Mouse (Mus musculus) left cerebral cortex, adult 2 months (tissue): ENCODE measurements around the gene Iqcb1. TPM values are rescaled to one million over a fixed set of nuclear protein-coding genes. Genes with fewer than 3 reads are reported as not detected.

Source experiments
- DNase-seq, 2 experiments: peaks; one replicate each; pipeline ENCODE4 v3.0.0; 2021 to 2022; ENCODE audit warnings: low spot score in 2 of 2, mixed read lengths in 1 of 2; ENCODE audit errors: extremely low spot score in 1 of 2
- H3K27ac ChIP-seq: fragments of 200-600 bp; 2 replicates; pipeline ENCODE4 v1.8.1; 2022
- H3K4me3 ChIP-seq: fragments of 200-600 bp; 2 replicates; pipeline ENCODE4 v1.8.1; 2022
- CTCF ChIP-seq: fragments of 200-600 bp; IDR thresholded peaks from 2 replicates; pipeline ENCODE4 v1.8.1; 2022; ENCODE audit warnings: antibody characterized with exemption, mild to moderate bottlenecking, moderate library complexity
- intact Hi-C: fragments of 180-260 bp; cut with DNase I; formaldehyde crosslinking; loops from one replicate; pipeline ENCODE4 v1.15.1; 2025
- total RNA-seq, 2 experiments: library from RNA; stranded (reverse); gene quantifications; 2 replicates each; pipeline ENCODE4 v1.2.3; 2021

The Iqcb1 gene
- total RNA-seq, 2 experiments from 2014 or later, result 41.9 to 49.2 TPM

- Histone ChIP-seq H3K27ac (peak overlapping the region; percentile 91), H3K4me3 (peak overlapping the region; percentile 66)
- no peak for DNase-seq
- no peak; the same call in 1 of the 2 replicates for TF ChIP-seq CTCF
- intact Hi-C loops, result loop anchor here (2.0 to 10.0 kb wide), 2 partner anchors 135 to 809 kb away; partner anchors contain the start of gene Polq
Measured at GRCm38 (mm10) chr16:36875276-36875851, 47.2 kb downstream of the Iqcb1 start.

- H3K27ac ChIP-seq, result no peak overlapping the region
- intact Hi-C loops, result loop anchor here (10.0 kb wide), 1 partner anchor 807 kb away; no protein-coding TSS in a partner anchor
- no peak for DNase-seq
- H3K4me3 ChIP-seq, result no peak overlapping the region
- peak; percentile 32 for TF ChIP-seq CTCF
Measured at GRCm38 (mm10) chr16:36877316-36877715, 49.1 kb downstream of the Iqcb1 start.

DNA sequence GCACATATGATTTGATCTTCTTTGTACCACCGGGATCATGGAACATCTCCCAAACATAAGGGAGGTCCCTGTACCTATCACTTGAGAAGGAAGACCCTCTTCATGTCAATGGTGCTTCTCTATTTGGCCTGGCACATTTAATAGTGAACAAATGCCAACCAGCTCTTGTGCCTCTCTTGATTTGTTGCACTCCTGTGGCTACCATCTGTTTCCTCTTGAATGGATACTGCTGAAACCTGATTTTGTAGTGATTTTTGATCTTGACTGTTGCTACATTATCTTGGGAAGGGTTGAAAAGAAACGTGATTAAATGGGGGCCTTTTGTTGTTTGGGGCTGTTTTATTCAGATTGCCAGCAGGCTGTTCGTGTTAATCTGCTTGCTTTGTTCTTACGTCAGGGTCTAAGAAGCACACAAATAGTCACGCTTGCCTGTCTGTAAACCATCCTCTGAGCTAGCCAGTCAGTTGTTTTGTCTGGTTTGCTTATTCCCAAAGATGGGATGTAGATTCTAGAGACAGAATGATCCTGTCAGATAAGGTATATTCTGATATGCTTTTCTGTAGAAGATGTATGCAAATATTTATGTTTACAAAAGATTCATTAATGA is 54.7 kb downstream of the Iqcb1 start:
- Histone ChIP-seq H3K4me3 (no peak overlapping the region), H3K27ac (no peak overlapping the region)
- intact Hi-C loops, result no loop called here
- TF ChIP-seq CTCF, result no peak
- no peak for DNase-seq

DNA sequence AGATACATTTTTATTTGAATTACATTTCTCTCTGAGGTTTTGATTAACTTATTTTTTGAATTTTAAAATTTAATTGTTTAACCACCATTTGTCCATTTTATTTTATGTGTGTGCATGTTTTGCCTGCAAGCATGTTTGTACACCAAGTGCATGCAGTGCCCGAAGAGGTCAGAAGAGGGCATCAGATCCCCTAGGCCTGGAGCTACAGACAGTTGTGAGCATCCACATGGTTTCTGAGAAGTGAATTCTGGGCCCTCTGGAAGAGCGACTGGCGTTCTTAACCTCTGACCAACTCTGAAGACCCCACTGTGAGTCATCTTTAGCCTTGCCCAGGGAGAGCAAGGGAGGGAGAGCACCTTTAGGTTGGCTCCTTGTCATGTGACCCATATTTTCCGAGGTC is 56.7 kb downstream of the Iqcb1 start:
- Histone ChIP-seq H3K4me3 (no peak overlapping the region), H3K27ac (no peak overlapping the region)
- TF ChIP-seq CTCF, result peak; percentile 42
- no peak for DNase-seq
- intact Hi-C loops, result no loop called here

DNA sequence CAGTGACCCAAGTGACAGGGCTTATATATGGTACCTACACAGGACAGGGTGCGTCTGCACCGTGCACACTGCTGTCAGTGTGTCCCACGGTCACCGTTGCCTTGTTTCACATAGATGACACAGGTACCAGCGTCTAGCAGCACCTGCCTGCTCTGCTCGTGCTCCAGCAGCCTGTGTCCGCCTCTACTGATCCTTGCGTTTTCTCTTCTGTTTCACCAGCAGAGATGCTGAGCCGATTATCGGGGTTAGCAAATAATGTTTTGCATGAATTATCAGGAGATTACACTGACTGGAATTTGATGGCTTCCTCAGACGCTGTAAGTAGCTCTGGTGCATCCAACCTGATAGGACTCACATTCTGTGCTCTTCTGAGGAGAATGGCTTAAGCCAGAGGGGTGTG is 57.7 kb downstream of the Iqcb1 start:
- no peak for TF ChIP-seq CTCF
- Histone ChIP-seq H3K27ac (no peak overlapping the region), H3K4me3 (no peak overlapping the region)
- DNase-seq, result no peak
- intact Hi-C loops, result no loop called here

GRCm38 (mm10) chr16:36887546-36887945 is 59.4 kb downstream of the Iqcb1 start:
- Histone ChIP-seq H3K27ac (no peak overlapping the region), H3K4me3 (no peak overlapping the region)
- no peak for TF ChIP-seq CTCF
- no peak for DNase-seq
- intact Hi-C loops, result no loop called here

GRCm38 (mm10) chr16:36890559-36890958 is 62.4 kb downstream of the Iqcb1 start:
- intact Hi-C loops, result no loop called here
- Histone ChIP-seq H3K27ac (no peak overlapping the region), H3K4me3 (no peak overlapping the region)
- DNase-seq, result no peak
- no peak for TF ChIP-seq CTCF

GRCm38 (mm10) chr16:36891415-36891814 is 63.2 kb downstream of the Iqcb1 start:
- DNase-seq, result no peak
- no peak for TF ChIP-seq CTCF
- intact Hi-C loops, result no loop called here
- Histone ChIP-seq H3K27ac (no peak overlapping the region), H3K4me3 (no peak overlapping the region)

- intact Hi-C loops, result no loop called here
- no peak overlapping the region for H3K4me3 ChIP-seq
- no peak for DNase-seq
- no peak overlapping the region for H3K27ac ChIP-seq
- no peak for TF ChIP-seq CTCF
Measured at GRCm38 (mm10) chr16:36893317-36893716, 65.1 kb downstream of the Iqcb1 start.

GRCm38 (mm10) chr16:36896712-36897111 is 68.5 kb downstream of the Iqcb1 start:
- TF ChIP-seq CTCF, result no peak
- intact Hi-C loops, result no loop called here
- no peak for DNase-seq
- Histone ChIP-seq H3K4me3 (no peak overlapping the region), H3K27ac (no peak overlapping the region)

GRCm38 (mm10) chr16:36903156-36903555 is 75.0 kb downstream of the Iqcb1 start:
- no peak overlapping the region for H3K27ac ChIP-seq
- no peak for TF ChIP-seq CTCF
- no peak for DNase-seq
- intact Hi-C loops, result no loop called here
- no peak overlapping the region for H3K4me3 ChIP-seq

DNA sequence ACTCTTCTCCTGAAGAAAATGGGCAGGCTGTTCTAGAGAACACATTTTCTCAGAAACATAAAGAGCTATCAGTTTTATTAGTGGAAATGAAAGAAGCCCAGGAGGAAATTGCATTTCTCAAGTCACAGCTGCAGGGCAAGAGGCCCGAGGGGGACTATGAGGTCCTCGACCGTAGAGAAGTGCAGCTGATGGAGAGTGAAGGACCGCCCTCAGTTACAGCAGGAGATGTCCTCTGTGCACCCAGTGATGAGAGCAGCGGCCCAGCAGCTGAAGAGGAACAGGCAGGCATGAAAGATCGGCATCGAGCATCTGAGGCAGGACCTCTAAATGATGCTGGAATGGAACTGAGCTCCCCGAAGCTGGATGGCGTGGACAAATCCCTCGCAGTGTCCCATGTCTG is 83.7 kb downstream of the Iqcb1 start:
- intact Hi-C loops, result no loop called here

DNA sequence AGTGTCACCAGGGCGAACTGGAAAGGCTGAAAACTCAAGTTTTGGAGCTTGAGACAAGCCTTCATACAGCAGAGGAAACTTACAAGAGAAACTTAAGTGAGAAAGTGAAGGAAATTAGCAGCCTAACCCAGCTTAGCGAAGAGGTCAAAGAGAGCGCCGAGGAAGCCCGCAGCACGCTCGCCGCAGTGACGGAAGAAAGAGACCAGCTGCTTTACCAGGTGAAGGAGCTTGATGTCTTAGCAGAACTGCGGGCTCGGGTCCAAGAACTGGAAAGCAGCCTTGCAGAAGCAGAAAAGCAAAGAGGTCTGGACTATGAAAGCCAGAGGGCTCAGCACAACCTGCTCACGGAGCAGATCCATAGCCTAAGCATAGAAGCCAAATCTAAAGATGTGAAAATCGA is 84.1 kb downstream of the Iqcb1 start:
- no peak overlapping the region for H3K27ac ChIP-seq
- intact Hi-C loops, result no loop called here
- no peak overlapping the region for H3K4me3 ChIP-seq
- DNase-seq, result no peak
- TF ChIP-seq CTCF, result no peak

More for the DNA sequence above, 83.7 kb downstream of the Iqcb1 start:
- Histone ChIP-seq H3K27ac (no peak overlapping the region), H3K4me3 (no peak overlapping the region)
- DNase-seq, result no peak
- no peak for TF ChIP-seq CTCF
